Mouse (Mus musculus) kidney, embryonic 14.5 days (tissue): ENCODE results near the gene Gm26602. TPM values are rescaled to one million over a fixed set of nuclear protein-coding genes. Genes with fewer than 3 reads are reported as not detected.
"Not testable (repeated sequence)": the region's sequence is repeated elsewhere in the genome, so short reads cannot be mapped to it uniquely, and the experiment has no call there.

Experiments
- ATAC-seq: fragments of 200-750 bp; cut with Nextera tagmentation; 2 replicates; pipeline ENCODE4 v1.8.0; 2017; ENCODE audit warnings: moderate number of reproducible peaks, mild to moderate bottlenecking, moderate TSS enrichment, moderate library complexity; ENCODE audit not compliant: low FRiP score, low TSS enrichment
- H3K27ac ChIP-seq: fragments of 300-500 bp; sonication (generic); 2 replicates; pipeline ENCODE4 v1.5.1; 2014; ENCODE audit warnings: low read depth, mild to moderate bottlenecking, low read length, moderate library complexity, mixed read lengths
- H3K27me3 ChIP-seq: fragments of 300-500 bp; sonication (generic); 2 replicates; pipeline ENCODE4 v1.6.1; 2014; ENCODE audit warnings: mild to moderate bottlenecking, low read length; ENCODE audit not compliant: control insufficient read depth, insufficient read depth
- H3K36me3 ChIP-seq: fragments of 300-500 bp; sonication (generic); 2 replicates; pipeline ENCODE4 v1.6.1; 2014; ENCODE audit warnings: low read length, mixed read lengths; ENCODE audit not compliant: control insufficient read depth, insufficient read depth
- H3K4me1 ChIP-seq: fragments of 300-500 bp; sonication (generic); 2 replicates; pipeline ENCODE4 v1.6.1; 2014; ENCODE audit warnings: low read length, mixed read lengths; ENCODE audit not compliant: control insufficient read depth, insufficient read depth
- H3K4me2 ChIP-seq: fragments of 300-500 bp; sonication (generic); replicated peaks from 2 replicates; pipeline ENCODE4 v1.6.1; 2014; ENCODE audit warnings: low read depth, mild to moderate bottlenecking, low read length
- H3K4me3 ChIP-seq: fragments of 300-500 bp; sonication (generic); 2 replicates; pipeline ENCODE4 v1.5.1; 2014; ENCODE audit warnings: mild to moderate bottlenecking, low read length
- H3K9ac ChIP-seq: fragments of 300-500 bp; sonication (generic); 2 replicates; pipeline ENCODE4 v1.6.1; 2014; ENCODE audit warnings: low read depth, mild to moderate bottlenecking, low read length, moderate library complexity
- H3K9me3 ChIP-seq: fragments of 300-500 bp; sonication (generic); 2 replicates; pipeline ENCODE4 v1.6.1; 2016; ENCODE audit warnings: low read length; ENCODE audit not compliant: control insufficient read depth
- WGBS: fragments of 180-500 bp; shearing (Covaris S2); extraction: QIAGEN DNeasy Blood & Tissue Kit; methylation state at CpG from one replicate; pipeline ENCODE4 v1.1.7; 2014; 5-methylcytosine and 5-hydroxymethylcytosine counted together
- microRNA-seq: library from miRNA; unstranded; fragments of <30 nt; microRNA quantifications from one replicate; pipeline ENCODE4, GENCODE M21; 2016
- polyA plus RNA-seq: library from polyadenylated mRNA; unstranded; fragments of >200 nt; fragmentation: Nextera tagmentation; extraction: Ambion mirVana; gene quantifications from 2 replicates; pipeline ENCODE4 v1.2.1, GENCODE M21; 2014

Gene Gm26602
- polyA plus RNA-seq, 1 experiment from 2014 or later: 10.8 TPM

GRCm38 (mm10) chr10:79955691-79956090 lies 45.0 kb downstream of the Gm26602 start:
- 74% methylated on average over 9 of the region's 9 CpGs for WGBS
- ATAC-seq: no peak
- Histone ChIP-seq H3K4me1 (peaks cover 11% of the 10 kb centered on the region), H3K36me3 (peaks cover 23% of the 10 kb centered on the region), H3K4me2 (no peak overlapping the region), H3K27me3 (no peaks in the 10 kb centered on the region; the same call in 1 of the 2 replicates), H3K9ac (0 out of 2 replicates have a peak overlapping the region, but pooled peaks have one; percentile 25), H3K9me3 (no peaks in the 10 kb centered on the region), H3K4me3 (no peak overlapping the region), H3K27ac (no peak overlapping the region)

GRCm38 (mm10) chr10:79956643-79957154 lies 46.0 kb downstream of the Gm26602 start:
- Histone ChIP-seq H3K4me1 (peaks cover 19% of the 10 kb centered on the region), H3K4me3 (no peak overlapping the region), H3K27ac (no peak overlapping the region), H3K4me2 (no peak overlapping the region), H3K9ac (peak overlapping the region; percentile 25; the same call in 1 of the 2 replicates), H3K27me3 (no peaks in the 10 kb centered on the region; the same call in 1 of the 2 replicates), H3K36me3 (peaks cover 13% of the 10 kb centered on the region), H3K9me3 (no peaks in the 10 kb centered on the region)
- WGBS: 30% methylated on average over 4 of the region's 4 CpGs
- no peak for ATAC-seq

- WGBS: 7% methylated on average over 21 of the region's 21 CpGs
- Histone ChIP-seq H3K27me3 (no peaks in the 10 kb centered on the region; the same call in 1 of the 2 replicates), H3K4me1 (peaks cover 19% of the 10 kb centered on the region), H3K27ac (no peak overlapping the region), H3K36me3 (peaks cover 15% of the 10 kb centered on the region; the same call in 1 of the 2 replicates), H3K9ac (no peak overlapping the region), H3K4me2 (no peak overlapping the region), H3K9me3 (no peaks in the 10 kb centered on the region), H3K4me3 (no peak overlapping the region)
- 0 out of 2 replicates have a peak, but pooled peaks have one; percentile 10 for ATAC-seq
Observed at GRCm38 (mm10) chr10:79958140-79958816, 47.6 kb downstream of the Gm26602 start.

GRCm38 (mm10) chr10:79959412-79959811 lies 48.8 kb downstream of the Gm26602 start:
- Histone ChIP-seq H3K36me3 (peaks cover 24% of the 10 kb centered on the region), H3K4me1 (peaks cover 19% of the 10 kb centered on the region), H3K4me2 (peak overlapping the region; percentile 90; the same call in 1 of the 2 replicates), H3K4me3 (peak overlapping the region; percentile 73)
- not testable (repeated sequence) for H3K27me3 ChIP-seq, H3K27ac ChIP-seq, H3K9me3 ChIP-seq, ATAC-seq, H3K9ac ChIP-seq
- WGBS: 36% methylated on average over 10 of the region's 10 CpGs

- Histone ChIP-seq H3K27ac (peak within 1 kb of the TSS; percentile 34; the same call in 1 of the 2 replicates), H3K4me3 (peak within 1 kb of the TSS; percentile 73), H3K9ac (peak within 1 kb of the TSS; percentile 90), H3K4me1 (peaks cover 19% of the 10 kb centered on the region), H3K27me3 (no peaks in the 10 kb centered on the region; the same call in 1 of the 2 replicates), H3K36me3 (peaks cover 30% of the 10 kb centered on the region), H3K9me3 (no peaks in the 10 kb centered on the region), H3K4me2 (peak within 1 kb of the TSS; percentile 90)
- ATAC-seq: peak; percentile 95
- under 1% methylated on average over 61 of the region's 61 CpGs for WGBS
Observed at GRCm38 (mm10) chr10:79959847-79960601, 49.4 kb downstream of the Gm26602 start, which contains the start of gene Wdr18. Gene Wdr18 (plus strand): TSS chr10:79960152.

Small RNA genes lying within 50 kb of the gene (microRNA-seq; reads per million reads assigned to microRNA genes)
- not detected for gene Mir6910

Other genes starting within 250 kb of the Gm26602 start
- 2.6 and 3.6 TPM in 2 replicates for gene Madcam1, start 246.3 kb upstream of the Gm26602 start, polyA plus RNA-seq
- 85.7 and 90.9 TPM in 2 replicates for gene Tpgs1, start 241.5 kb upstream of the Gm26602 start, polyA plus RNA-seq
- 105 and 108 TPM in 2 replicates for gene Cdc34, start 228.7 kb upstream of the Gm26602 start, polyA plus RNA-seq
- gene Gzmm, start 221.8 kb upstream of the Gm26602 start, polyA plus RNA-seq: 0.54 and 0.61 TPM in 2 replicates
- 847 and 943 TPM in 2 replicates for gene Bsg, start 206.4 kb upstream of the Gm26602 start, polyA plus RNA-seq
- 0.11 and 0.14 TPM in 2 replicates for gene Hcn2, start 194.2 kb upstream of the Gm26602 start, polyA plus RNA-seq
- gene Polrmt, start 164.3 kb upstream of the Gm26602 start, polyA plus RNA-seq: 33.2 and 38.9 TPM in 2 replicates
- 0.11 and 0.61 TPM in 2 replicates for gene Fgf22, start 155.8 kb upstream of the Gm26602 start, polyA plus RNA-seq
- 95.9 and 104 TPM in 2 replicates for gene Rnf126, start 143.9 kb upstream of the Gm26602 start, polyA plus RNA-seq
- gene Fstl3, start 133.6 kb upstream of the Gm26602 start, polyA plus RNA-seq: 4.9 and 8.2 TPM in 2 replicates
- gene Prss57, start 119.9 kb upstream of the Gm26602 start, polyA plus RNA-seq: not detected in 2 replicates
- 101 and 136 TPM in 2 replicates for gene Palm, start 117.3 kb upstream of the Gm26602 start, polyA plus RNA-seq
- 4.1 and 9.0 TPM in 2 replicates for gene Misp, start 89.9 kb upstream of the Gm26602 start, polyA plus RNA-seq
- gene Ptbp1, start 56.4 kb upstream of the Gm26602 start, polyA plus RNA-seq: 279 and 333 TPM in 2 replicates
- 9.6 and 11.1 TPM in 2 replicates for gene Prtn3, start 36.4 kb upstream of the Gm26602 start, polyA plus RNA-seq
- gene Plppr3, start 36.2 kb upstream of the Gm26602 start, polyA plus RNA-seq: 58.8 and 59.7 TPM in 2 replicates
- gene Elane, start 24.6 kb upstream of the Gm26602 start, polyA plus RNA-seq: not detected in 2 replicates
- gene Cfd, start 20.0 kb upstream of the Gm26602 start, polyA plus RNA-seq: not detected in 2 replicates
- 48.0 and 61.2 TPM in 2 replicates for gene Med16, start 1.9 kb upstream of the Gm26602 start, polyA plus RNA-seq
- gene Kiss1r, start 6.1 kb downstream of the Gm26602 start, polyA plus RNA-seq: 0.47 and 0.61 TPM in 2 replicates
- gene R3hdm4, start 10.4 kb downstream of the Gm26602 start, polyA plus RNA-seq: 102 and 137 TPM in 2 replicates
- 12.0 and 12.3 TPM in 2 replicates for gene Arid3a, start 16.2 kb downstream of the Gm26602 start, polyA plus RNA-seq
- gene Wdr18, start 49.3 kb downstream of the Gm26602 start, polyA plus RNA-seq: 132 and 147 TPM in 2 replicates
- 0.19 and 0.29 TPM in 2 replicates for gene Grin3b, start 59.9 kb downstream of the Gm26602 start, polyA plus RNA-seq
- 18.8 and 27.8 TPM in 2 replicates for gene Tmem259, start 73.5 kb downstream of the Gm26602 start, polyA plus RNA-seq
- 186 and 220 TPM in 2 replicates for gene Cnn2, start 77.7 kb downstream of the Gm26602 start, polyA plus RNA-seq
- 1.8 and 2.7 TPM in 2 replicates for gene Abca7, start 85.6 kb downstream of the Gm26602 start, polyA plus RNA-seq
- 4.8 and 7.7 TPM in 2 replicates for gene Arhgap45, start 105.8 kb downstream of the Gm26602 start, polyA plus RNA-seq
- gene Polr2e, start 128.9 kb downstream of the Gm26602 start, polyA plus RNA-seq: 276 and 310 TPM in 2 replicates
- gene Gpx4, start 136.3 kb downstream of the Gm26602 start, polyA plus RNA-seq: 552 and 641 TPM in 2 replicates
- gene Sbno2, start 194.7 kb downstream of the Gm26602 start, polyA plus RNA-seq: 10.6 and 14.8 TPM in 2 replicates
- gene Stk11, start 204.9 kb downstream of the Gm26602 start, polyA plus RNA-seq: 26.6 and 42.0 TPM in 2 replicates
- gene Atp5d, start 227.8 kb downstream of the Gm26602 start, polyA plus RNA-seq: 519 and 582 TPM in 2 replicates
- gene Cbarp, start 230.0 kb downstream of the Gm26602 start, polyA plus RNA-seq: 8.1 and 8.4 TPM in 2 replicates
- 42.3 and 46.2 TPM in 2 replicates for gene Midn, start 237.4 kb downstream of the Gm26602 start, polyA plus RNA-seq